Mouse (Mus musculus): ENCODE measurements around the gene Vps13d.

The Vps13d gene

GRCm38 (mm10) chr4:144980110-144980509, 214.7 kb downstream of the Vps13d start:
- no peak for DNase-seq (ENCODE audit: low read depth, low spot score)

- no peak for DNase-seq (ENCODE audit: low read depth, low spot score)
These were observed 216.8 kb downstream of the Vps13d start for GRCm38 (mm10) chr4:144978039-144978438.

- no peak for DNase-seq (ENCODE audit: low read depth, low spot score)
These were observed 217.7 kb downstream of the Vps13d start for GRCm38 (mm10) chr4:144977057-144977456.

- no peak for DNase-seq (ENCODE audit: low read depth, low spot score)
These were observed 219.3 kb downstream of the Vps13d start for GRCm38 (mm10) chr4:144975505-144975904.

GRCm38 (mm10) chr4:144974458-144974857, 220.3 kb downstream of the Vps13d start:
- no peak for DNase-seq (ENCODE audit: low read depth, low spot score)

GRCm38 (mm10) chr4:144972948-144973720, 221.7 kb downstream of the Vps13d start:
- DNase-seq (ENCODE audit: low read depth, low spot score), result no peak

- DNase-seq (ENCODE audit: low read depth, low spot score), result no peak
These were observed 223.8 kb downstream of the Vps13d start for GRCm38 (mm10) chr4:144971048-144971447.

GRCm38 (mm10) chr4:144969030-144969429, 225.8 kb downstream of the Vps13d start:
- DNase-seq (ENCODE audit: low read depth, low spot score), result no peak

GRCm38 (mm10) chr4:144968371-144968770, 226.4 kb downstream of the Vps13d start:
- no peak for DNase-seq (ENCODE audit: low read depth, low spot score)

GRCm38 (mm10) chr4:144965255-144965654, 229.6 kb downstream of the Vps13d start:
- no peak for DNase-seq (ENCODE audit: low read depth, low spot score)

- DNase-seq (ENCODE audit: low read depth, low spot score), result no peak
These were observed 233.1 kb downstream of the Vps13d start for GRCm38 (mm10) chr4:144961696-144962095.

GRCm38 (mm10) chr4:144961232-144961631, 233.6 kb downstream of the Vps13d start:
- DNase-seq (ENCODE audit: low read depth, low spot score), result no peak

GRCm38 (mm10) chr4:144960188-144960904, 234.5 kb downstream of the Vps13d start:
- DNase-seq (ENCODE audit: low read depth, low spot score), result peak; percentile 66

- no peak for DNase-seq (ENCODE audit: low read depth, low spot score)
These were observed 237.1 kb downstream of the Vps13d start for GRCm38 (mm10) chr4:144957721-144958120.

GRCm38 (mm10) chr4:144957186-144957585, 237.6 kb downstream of the Vps13d start:
- DNase-seq (ENCODE audit: low read depth, low spot score), result no peak

- DNase-seq (ENCODE audit: low read depth, low spot score), result no peak
These were observed 238.5 kb downstream of the Vps13d start for GRCm38 (mm10) chr4:144956293-144956692.

GRCm38 (mm10) chr4:144955863-144956262, 238.9 kb downstream of the Vps13d start:
- no peak for DNase-seq (ENCODE audit: low read depth, low spot score)

- DNase-seq (ENCODE audit: low read depth, low spot score), result no peak
These were observed 241.4 kb downstream of the Vps13d start for GRCm38 (mm10) chr4:144953421-144953820.

- DNase-seq (ENCODE audit: low read depth, low spot score), result peak; percentile 74
These were observed 242.9 kb downstream of the Vps13d start for GRCm38 (mm10) chr4:144951859-144952258.

GRCm38 (mm10) chr4:144950883-144951282, 243.9 kb downstream of the Vps13d start:
- no peak for DNase-seq (ENCODE audit: low read depth, low spot score)

GRCm38 (mm10) chr4:144950327-144950711, 244.5 kb downstream of the Vps13d start:
- no peak for DNase-seq (ENCODE audit: low read depth, low spot score)

GRCm38 (mm10) chr4:144949441-144950326, 245.1 kb downstream of the Vps13d start:
- DNase-seq (ENCODE audit: low read depth, low spot score), result peak; percentile 77
